In the genomic region with DNA sequence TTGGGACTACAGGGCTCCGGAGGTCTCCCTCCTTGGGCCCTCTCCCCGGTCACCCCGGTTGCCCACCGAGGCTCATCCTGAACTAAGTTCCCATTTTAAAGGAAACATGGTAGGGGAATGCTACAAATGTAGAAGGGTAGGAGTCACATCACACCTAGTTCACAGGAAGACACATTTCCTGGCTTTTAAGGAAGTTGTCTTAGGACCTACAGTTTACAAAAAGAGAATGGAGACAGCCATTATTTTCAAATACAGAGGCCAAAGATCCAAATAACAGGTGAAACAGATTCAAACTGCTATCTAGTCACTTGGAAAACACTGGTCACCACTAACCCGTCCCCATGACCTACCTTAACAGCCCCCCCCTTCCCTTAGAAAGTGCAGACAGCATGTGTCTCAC, we compare ENCODE assay signal across 10 mouse cellular contexts. TPM values are rescaled to one million over a fixed set of nuclear protein-coding genes. Genes with fewer than 3 reads are reported as not detected.
A peak's percentile ranks its signal among the peaks of the same experiment; 100 is the strongest.
DNase-seq lines count a peak whose midpoint lies in the region; ATAC-seq and TF ChIP-seq lines count a peak whose summit lies in the region.
"Had no signal": no experiment of that assay in that cellular context is flagged by ENCODE, and none has a peak within 500 bp of the region (broad histone marks: within the 10 kb centered on the region; RNA-seq: fewer than 3 reads in every experiment).

No protein-coding gene starts in this region.

- H3K9ac ChIP-seq in forebrain, embryonic 14.5 days (ENCODE audit: low read length) = no peak overlapping the region
- no peak overlapping the region for H3K9ac ChIP-seq in liver, postnatal 0 days (replicated peaks)
- no peak overlapping the region for H3K9ac ChIP-seq in forebrain, embryonic 15.5 days (replicated peaks)
- no peak overlapping the region for H3K9ac ChIP-seq in limb, embryonic 14.5 days (ENCODE audit: low read depth, low read length, severe bottlenecking)

- H3K4me1 ChIP-seq in forebrain, embryonic 10.5 days = peaks cover 46% of the 10 kb centered on the region
- H3K4me1 ChIP-seq in forebrain, embryonic 14.5 days (ENCODE audit: control insufficient read depth, insufficient read depth, low read length) = peaks cover 18% of the 10 kb centered on the region
- peaks cover 32% of the 10 kb centered on the region for H3K4me1 ChIP-seq in liver, postnatal 0 days (ENCODE audit: insufficient read depth)
- peaks cover 33% of the 10 kb centered on the region for H3K4me1 ChIP-seq in forebrain, embryonic 15.5 days
- H3K4me1 ChIP-seq in limb, embryonic 14.5 days (ENCODE audit: control insufficient read depth, insufficient read depth, low read length) = peaks cover 20% of the 10 kb centered on the region

- H3K36me3 ChIP-seq in forebrain, embryonic 10.5 days (replicated peaks) = no peaks in the 10 kb centered on the region
- no peaks in the 10 kb centered on the region for H3K36me3 ChIP-seq in forebrain, embryonic 14.5 days (ENCODE audit: control insufficient read depth, insufficient read depth, low read length)
- H3K36me3 ChIP-seq in liver, postnatal 0 days (replicated peaks; ENCODE audit: insufficient read depth, low read length) = no peaks in the 10 kb centered on the region
- no peaks in the 10 kb centered on the region for H3K36me3 ChIP-seq in forebrain, embryonic 15.5 days
- no peaks in the 10 kb centered on the region for H3K36me3 ChIP-seq in limb, embryonic 14.5 days (ENCODE audit: control insufficient read depth, insufficient read depth, low read length)
- H3K36me3 ChIP-seq: midbrain, embryonic 12.5 days had no signal

- H3K4me3 ChIP-seq in forebrain, embryonic 10.5 days = no peak overlapping the region
- no peak overlapping the region for H3K4me3 ChIP-seq in forebrain, embryonic 14.5 days (ENCODE audit: low read depth, low read length)
- H3K4me3 ChIP-seq in liver, postnatal 0 days (ENCODE audit: low read depth, low read length) = no peak overlapping the region
- H3K4me3 ChIP-seq in forebrain, embryonic 15.5 days = no peak overlapping the region
- no peak overlapping the region for H3K4me3 ChIP-seq in limb, embryonic 14.5 days (replicated peaks; ENCODE audit: low read length)

- no peaks in the 10 kb centered on the region for H3K9me3 ChIP-seq in forebrain, embryonic 10.5 days
- no peaks in the 10 kb centered on the region for H3K9me3 ChIP-seq in forebrain, embryonic 14.5 days (replicated peaks; ENCODE audit: control insufficient read depth, low read length)
- no peaks in the 10 kb centered on the region for H3K9me3 ChIP-seq in liver, postnatal 0 days (ENCODE audit: low read length)
- no peaks in the 10 kb centered on the region for H3K9me3 ChIP-seq in forebrain, embryonic 15.5 days
- H3K9me3 ChIP-seq in limb, embryonic 14.5 days (ENCODE audit: control insufficient read depth, low read length) = no peaks in the 10 kb centered on the region
- H3K9me3 ChIP-seq: G1E; midbrain, embryonic 12.5 days had no signal

- H3K4me2 ChIP-seq in forebrain, embryonic 14.5 days (ENCODE audit: low read length) = no peak overlapping the region
- no peak overlapping the region for H3K4me2 ChIP-seq in liver, postnatal 0 days (ENCODE audit: low read depth, low read length)
- no peak overlapping the region for H3K4me2 ChIP-seq in forebrain, embryonic 15.5 days (replicated peaks)
- H3K4me2 ChIP-seq in limb, embryonic 14.5 days (replicated peaks; ENCODE audit: low read depth, low read length, severe bottlenecking) = no peak overlapping the region

- TF ChIP-seq EP300 in liver, postnatal 0 days (IDR thresholded peaks at IDR 0.05; ENCODE audit: low read depth) = no peak

- WGBS in forebrain, embryonic 10.5 days = 90% methylated on average over 5 of the region's 5 CpGs
- 91% methylated on average over 5 of the region's 5 CpGs for WGBS in forebrain, embryonic 14.5 days
- 48% methylated on average over 5 of the region's 5 CpGs for WGBS in liver, postnatal 0 days (ENCODE audit: insufficient replicate concordance)
- WGBS in forebrain, embryonic 15.5 days = 94% methylated on average over 5 of the region's 5 CpGs
- 88% methylated on average over 5 of the region's 5 CpGs for WGBS in limb, embryonic 14.5 days

- no peak for DNase-seq in forebrain, embryonic 10.5 days (ENCODE audit: extremely low spot score, low spot score)
- DNase-seq in forebrain, embryonic 14.5 days (ENCODE audit: low spot score) = no peak
- no peak for DNase-seq in liver, postnatal 0 days
- DNase-seq in liver = no peak
- no peak for DNase-seq in limb, embryonic 14.5 days (ENCODE audit: low spot score)
- no peak for DNase-seq in urinary bladder, postnatal 10 days (ENCODE audit: low spot score)
- DNase-seq in urinary bladder, postnatal 14 days (ENCODE audit: low spot score) = no peak

- TF ChIP-seq CTCF in liver, postnatal 0 days (IDR thresholded peaks at IDR 0.05; ENCODE audit: low read depth) = no peak

- ATAC-seq in forebrain, embryonic 14.5 days = no peak
- no peak for ATAC-seq in liver, postnatal 0 days
- ATAC-seq in forebrain, embryonic 15.5 days (replicated peaks) = no peak
- ATAC-seq in limb, embryonic 14.5 days (ENCODE audit: low FRiP score, low read depth) = no peak

- H3K27ac ChIP-seq in forebrain, embryonic 10.5 days = peak overlapping the region; percentile 95; the same call in 1 of the 2 replicates
- no peak overlapping the region for H3K27ac ChIP-seq in forebrain, embryonic 14.5 days (ENCODE audit: low read depth, low read length)
- H3K27ac ChIP-seq in liver, postnatal 0 days (ENCODE audit: low read depth) = peak overlapping the region; percentile 55
- H3K27ac ChIP-seq in forebrain, embryonic 15.5 days (replicated peaks) = peak overlapping the region; percentile 94; the same call in 1 of the 2 replicates
- peak overlapping the region; percentile 81 for H3K27ac ChIP-seq in limb, embryonic 14.5 days (replicated peaks; ENCODE audit: low read depth, low read length)

- TF ChIP-seq POLR2A in limb, embryonic 14.5 days (IDR thresholded peaks at IDR 0.05; ENCODE audit: borderline replicate concordance, extremely low read depth, insufficient read depth, insufficient read length) = no peak

- no peaks in the 10 kb centered on the region for H3K27me3 ChIP-seq in forebrain, embryonic 10.5 days (ENCODE audit: poor library complexity, severe bottlenecking)
- no peaks in the 10 kb centered on the region for H3K27me3 ChIP-seq in forebrain, embryonic 14.5 days (replicated peaks; ENCODE audit: control insufficient read depth, insufficient read depth, low read length)
- no peaks in the 10 kb centered on the region for H3K27me3 ChIP-seq in liver, postnatal 0 days (ENCODE audit: insufficient read depth, low read length)
- H3K27me3 ChIP-seq in forebrain, embryonic 15.5 days = no peaks in the 10 kb centered on the region
- no peaks in the 10 kb centered on the region for H3K27me3 ChIP-seq in limb, embryonic 14.5 days (ENCODE audit: control insufficient read depth, insufficient read depth, low read length)
- H3K27me3 ChIP-seq: midbrain, embryonic 12.5 days had no signal

RNA-seq across cellular contexts. Expression of a gene that starts 1.9 kb away (rescaled TPM):
- polyA plus RNA-seq in forebrain, embryonic 10.5 days (2016; fragmentation: Nextera tagmentation; extraction: Ambion mirVana) = 16.9 and 18.3 TPM in 2 replicates
- 16.1 and 21.6 TPM in 2 replicates for polyA plus RNA-seq in forebrain, embryonic 14.5 days (2014; fragmentation: Nextera tagmentation; extraction: Ambion mirVana)
- polyA plus RNA-seq in liver, postnatal 0 days (2015; fragmentation: Nextera tagmentation; extraction: Ambion mirVana) = 3.9 and 4.0 TPM in 2 replicates
- 22.6 and 24.4 TPM in 2 replicates for polyA plus RNA-seq in forebrain, embryonic 15.5 days (2015; fragmentation: Nextera tagmentation; extraction: Ambion mirVana)
- 55.0 and 62.3 TPM in 2 replicates for polyA plus RNA-seq in limb, embryonic 14.5 days (2012; rRNA removed)
- 16.3 and 16.5 TPM in 2 replicates for polyA plus RNA-seq in limb, embryonic 14.5 days (2014; fragmentation: Nextera tagmentation; extraction: Ambion mirVana)

RNA-seq across cellular contexts. Expression of a gene that starts 11.9 kb away (rescaled TPM):
- 50.8 and 58.1 TPM in 2 replicates for polyA plus RNA-seq in forebrain, embryonic 10.5 days (2016; fragmentation: Nextera tagmentation; extraction: Ambion mirVana)
- polyA plus RNA-seq in forebrain, embryonic 14.5 days (2014; fragmentation: Nextera tagmentation; extraction: Ambion mirVana) = 43.0 and 51.0 TPM in 2 replicates
- 17.0 and 18.4 TPM in 2 replicates for polyA plus RNA-seq in liver, postnatal 0 days (2015; fragmentation: Nextera tagmentation; extraction: Ambion mirVana)
- polyA plus RNA-seq in forebrain, embryonic 15.5 days (2015; fragmentation: Nextera tagmentation; extraction: Ambion mirVana) = 67.3 and 67.7 TPM in 2 replicates
- polyA plus RNA-seq in limb, embryonic 14.5 days (2012; rRNA removed) = 82.5 and 97.4 TPM in 2 replicates
- 60.9 and 66.2 TPM in 2 replicates for polyA plus RNA-seq in limb, embryonic 14.5 days (2014; fragmentation: Nextera tagmentation; extraction: Ambion mirVana)

RNA-seq across cellular contexts. Expression of a gene that starts 36.2 kb away (rescaled TPM):
- 22.4 and 24.2 TPM in 2 replicates for polyA plus RNA-seq in forebrain, embryonic 10.5 days (2016; fragmentation: Nextera tagmentation; extraction: Ambion mirVana)
- polyA plus RNA-seq in forebrain, embryonic 14.5 days (2014; fragmentation: Nextera tagmentation; extraction: Ambion mirVana) = 35.0 and 37.5 TPM in 2 replicates
- polyA plus RNA-seq in liver, postnatal 0 days (2015; fragmentation: Nextera tagmentation; extraction: Ambion mirVana) = 4.1 and 4.7 TPM in 2 replicates
- 46.1 and 48.1 TPM in 2 replicates for polyA plus RNA-seq in forebrain, embryonic 15.5 days (2015; fragmentation: Nextera tagmentation; extraction: Ambion mirVana)
- polyA plus RNA-seq in limb, embryonic 14.5 days (2012; rRNA removed) = 31.0 and 52.7 TPM in 2 replicates
- polyA plus RNA-seq in limb, embryonic 14.5 days (2014; fragmentation: Nextera tagmentation; extraction: Ambion mirVana) = 27.3 and 27.4 TPM in 2 replicates
